In genomic region chr8:12558786-12559185, GRCm38 (mm10) we compare ENCODE assay signal across 28 mouse cellular contexts. TPM values are rescaled to one million over a fixed set of nuclear protein-coding genes. Genes with fewer than 3 reads are reported as not detected.
"Had no signal": no experiment of that assay in that cellular context is flagged by ENCODE, and none has a peak within 500 bp of the region (broad histone marks: within the 10 kb centered on the region; RNA-seq: fewer than 3 reads in every experiment).

No protein-coding gene starts in this region.

- H3K4me1 ChIP-seq: heart, embryonic 10.5 days; heart, embryonic 12.5 days; intestine, embryonic 15.5 days; liver, embryonic 13.5 days; liver, embryonic 15.5 days had no signal

- ATAC-seq: forebrain, embryonic 16.5 days; hindbrain, embryonic 16.5 days; inflammation-experienced regulatory T-cells, adult 6 months; intestine, embryonic 15.5 days; intestine, postnatal 0 days had no signal

- H3K9ac ChIP-seq: heart, embryonic 12.5 days; hindbrain, embryonic 12.5 days; hindbrain, embryonic 14.5 days; intestine, embryonic 15.5 days; limb, embryonic 12.5 days; liver, embryonic 13.5 days; liver, embryonic 15.5 days had no signal

- H3K4me2 ChIP-seq: heart, embryonic 12.5 days; hindbrain, embryonic 12.5 days; hindbrain, embryonic 14.5 days; intestine, embryonic 15.5 days; limb, embryonic 12.5 days; liver, embryonic 11.5 days; liver, embryonic 13.5 days; liver, embryonic 15.5 days had no signal

- DNase-seq: gastrocnemius, adult 2 months; gastrocnemius, postnatal 10 days; gastrocnemius, postnatal 25 days; heart, adult 18-20 months; heart, postnatal 10 days; heart, postnatal 4 days; liver; liver, embryonic 13.5 days had no signal

- H3K9me3 ChIP-seq: heart, embryonic 10.5 days; heart, embryonic 12.5 days; hindbrain, embryonic 10.5 days; hindbrain, embryonic 12.5 days; intestine, embryonic 15.5 days; limb, embryonic 10.5 days; limb, embryonic 12.5 days; liver, embryonic 13.5 days; liver, embryonic 15.5 days had no signal

- H3K4me3 ChIP-seq: gastrocnemius, adult 2 months; heart, embryonic 10.5 days; heart, embryonic 12.5 days; hindbrain, embryonic 10.5 days; hindbrain, embryonic 12.5 days; intestine, embryonic 15.5 days; layer of hippocampus, adult 2 months; left cerebral cortex, adult 2 months; limb, embryonic 10.5 days; limb, embryonic 12.5 days; liver, embryonic 13.5 days; liver, embryonic 15.5 days had no signal

- H3K27ac ChIP-seq: gastrocnemius, adult 2 months; heart, embryonic 10.5 days; hindbrain, embryonic 10.5 days; hindbrain, embryonic 12.5 days; hindbrain, embryonic 14.5 days; intestine, embryonic 15.5 days; kidney, postnatal 0 days; layer of hippocampus, adult 2 months; left cerebral cortex, adult 2 months; limb, embryonic 10.5 days; limb, embryonic 12.5 days; liver, embryonic 13.5 days; liver, embryonic 15.5 days had no signal

- H3K36me3 ChIP-seq: heart, embryonic 10.5 days; heart, embryonic 12.5 days; hindbrain, embryonic 10.5 days; hindbrain, embryonic 12.5 days; intestine, embryonic 15.5 days; limb, embryonic 10.5 days; limb, embryonic 12.5 days; liver, embryonic 13.5 days; liver, embryonic 15.5 days had no signal

RNA-seq across cellular contexts. Expression of gene Spaca7, which starts 14.0 kb away (rescaled TPM):
- polyA plus RNA-seq: forebrain, embryonic 16.5 days; heart, embryonic 10.5 days; heart, embryonic 12.5 days; heart, embryonic 14.5 days; heart, embryonic 16.5 days; hindbrain, embryonic 10.5 days; hindbrain, embryonic 12.5 days; hindbrain, embryonic 14.5 days; hindbrain, embryonic 16.5 days; inflammation-experienced regulatory T-cells, adult 6 months; intestine, embryonic 15.5 days; limb, embryonic 10.5 days; limb, embryonic 12.5 days; limb, embryonic 14.5 days; liver, embryonic 11.5 days; liver, embryonic 13.5 days; liver, embryonic 15.5 days had no signal
